Mouse (Mus musculus) liver, embryonic 12.5 days (tissue): ENCODE measurements around the gene Esrra. TPM values are rescaled to one million over a fixed set of nuclear protein-coding genes. Genes with fewer than 3 reads are reported as not detected.

Source experiments
- ATAC-seq: fragments of 200-750 bp; cut with Nextera tagmentation; 2 replicates; pipeline ENCODE4 v1.8.0; 2017; ENCODE audit warnings: moderate number of reproducible peaks, mild to moderate bottlenecking, moderate library complexity
- H3K27ac ChIP-seq: fragments of 300-500 bp; sonication (generic); 2 replicates; pipeline ENCODE4 v1.5.1; 2016; ENCODE audit warnings: mild to moderate bottlenecking
- H3K27me3 ChIP-seq: fragments of 300-500 bp; sonication (generic); replicated peaks from 2 replicates; pipeline ENCODE4 v1.6.1; 2016; ENCODE audit warnings: mild to moderate bottlenecking, moderate library complexity
- H3K36me3 ChIP-seq: fragments of 300-500 bp; sonication (generic); 2 replicates; pipeline ENCODE4 v1.6.1; 2016; ENCODE audit warnings: mild to moderate bottlenecking, moderate library complexity
- H3K4me1 ChIP-seq: fragments of 300-500 bp; sonication (generic); 2 replicates; pipeline ENCODE4 v1.6.1; 2016
- H3K4me2 ChIP-seq: fragments of 300-500 bp; sonication (generic); 2 replicates; pipeline ENCODE4 v1.6.1; 2016; ENCODE audit warnings: mild to moderate bottlenecking, moderate library complexity
- H3K4me3 ChIP-seq: fragments of 300-500 bp; sonication (generic); 2 replicates; pipeline ENCODE4 v1.5.1; 2016; ENCODE audit warnings: mild to moderate bottlenecking, moderate library complexity
- H3K9ac ChIP-seq: fragments of 300-500 bp; sonication (generic); 2 replicates; pipeline ENCODE4 v1.6.1; 2016; ENCODE audit warnings: mild to moderate bottlenecking, moderate library complexity
- H3K9me3 ChIP-seq: fragments of 300-500 bp; sonication (generic); replicated peaks from 2 replicates; pipeline ENCODE4 v1.6.1; 2016; ENCODE audit warnings: mild to moderate bottlenecking, moderate library complexity
- WGBS: fragments of 180-500 bp; shearing (Covaris S2); methylation state at CpG from one replicate; pipeline ENCODE4 v1.1.7; 2016; ENCODE audit not compliant: insufficient replicate concordance; 5-methylcytosine and 5-hydroxymethylcytosine counted together
- microRNA-seq: library from miRNA; unstranded; fragments of <30 nt; microRNA quantifications from one replicate; pipeline ENCODE4, GENCODE M21; 2017
- polyA plus RNA-seq: library from polyadenylated mRNA; unstranded; fragments of >200 nt; fragmentation: Nextera tagmentation; extraction: Ambion mirVana; gene quantifications from 2 replicates; pipeline ENCODE4 v1.2.1, GENCODE M21; 2016

Gene Esrra
- polyA plus RNA-seq, 1 experiment from 2014 or later: 6.5 TPM

DNA sequence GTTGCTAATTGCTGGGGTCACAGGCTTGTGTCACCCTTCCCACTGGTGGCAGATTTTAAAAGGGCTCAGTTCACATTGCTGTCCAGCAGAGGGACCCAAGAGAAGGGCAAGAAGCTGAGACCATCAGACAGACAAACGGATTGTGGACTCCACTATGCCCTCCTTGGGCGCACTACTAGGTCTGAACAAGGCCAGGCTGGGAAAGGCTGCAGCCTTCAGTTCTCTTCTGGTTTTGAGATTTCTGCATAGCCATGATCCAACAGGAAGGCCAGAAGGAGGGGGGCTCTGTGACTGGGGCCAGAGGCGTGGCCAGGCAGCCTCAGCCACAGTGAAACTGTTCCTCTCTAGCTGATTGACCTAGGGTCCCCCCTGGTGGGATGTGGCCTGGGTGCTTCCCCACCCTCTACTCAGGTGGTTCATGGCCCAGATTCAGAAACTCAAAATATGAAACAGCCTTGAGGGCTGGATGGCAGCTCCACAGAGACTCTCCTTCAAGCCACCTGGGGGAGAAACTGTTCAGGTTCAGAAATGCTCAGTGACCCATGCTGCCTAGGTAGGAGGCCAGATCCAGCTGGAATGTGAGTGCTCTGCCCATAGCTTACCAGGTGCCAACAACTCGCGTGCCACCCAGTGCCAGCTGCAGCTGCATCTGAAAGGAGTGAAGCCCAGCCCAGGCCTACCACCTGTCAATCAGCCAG, 49.9 kb downstream of the Esrra start:
- no peak overlapping the region for H3K27ac ChIP-seq

DNA sequence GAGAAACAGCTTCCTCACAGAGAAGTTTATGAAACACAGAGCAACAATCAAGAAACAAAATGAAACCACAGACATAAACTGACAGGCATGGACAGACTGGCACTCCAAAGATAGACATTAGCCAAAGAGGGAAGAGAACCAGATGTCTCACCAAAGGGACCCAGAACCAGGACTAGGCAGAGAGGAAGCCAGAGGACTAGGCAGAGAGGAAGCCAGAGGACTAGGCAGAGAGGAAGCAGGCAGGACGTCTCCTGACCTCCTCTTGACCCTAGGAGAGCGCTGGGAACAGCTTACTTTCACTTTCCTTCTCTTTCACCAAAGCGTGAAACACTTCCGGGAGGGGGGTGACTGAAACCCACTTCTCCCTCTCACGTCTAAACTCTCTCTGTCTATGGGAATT, 52.3 kb downstream of the Esrra start:
- Histone ChIP-seq H3K36me3 (no peaks in the 10 kb centered on the region), H3K4me1 (peaks cover 30% of the 10 kb centered on the region), H3K27me3 (no peaks in the 10 kb centered on the region), H3K4me2 (peak overlapping the region; percentile 79), H3K27ac (peak overlapping the region; percentile 67), H3K9ac (peak overlapping the region; percentile 74), H3K4me3 (peak overlapping the region; percentile 60), H3K9me3 (no peaks in the 10 kb centered on the region)
- WGBS: under 1% methylated on average over 5 of the region's 5 CpGs
- peak; percentile 63 for ATAC-seq

More for the DNA sequence above, 49.9 kb downstream of the Esrra start:
- Histone ChIP-seq H3K4me1 (peaks cover 30% of the 10 kb centered on the region), H3K9ac (no peak overlapping the region; the same call in 1 of the 2 replicates), H3K27me3 (no peaks in the 10 kb centered on the region), H3K4me3 (no peak overlapping the region), H3K36me3 (no peaks in the 10 kb centered on the region), H3K4me2 (peak overlapping the region; percentile 34), H3K9me3 (no peaks in the 10 kb centered on the region)
- 54% methylated on average over 5 of the region's 5 CpGs for WGBS
- ATAC-seq: peak; percentile 47; the same call in 1 of the 2 replicates

DNA sequence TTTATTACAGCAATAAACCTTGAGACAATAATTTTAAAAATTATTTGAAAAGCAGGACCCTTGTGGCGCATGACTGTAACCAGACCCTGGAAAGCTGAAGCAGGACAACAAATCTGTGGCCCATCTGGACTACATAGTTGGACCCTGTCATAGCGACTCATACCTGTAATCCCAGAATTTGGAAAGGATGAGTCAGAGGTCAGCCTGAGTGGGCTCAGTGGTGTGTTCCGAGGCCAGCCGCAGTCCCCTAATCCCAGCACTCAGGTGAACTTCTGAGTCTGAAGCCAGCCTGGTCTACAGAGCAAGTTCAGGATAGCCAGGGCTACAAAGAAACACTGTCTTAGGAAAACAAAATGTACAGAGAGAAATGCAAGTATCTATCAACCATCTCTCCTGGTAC, 60.2 kb downstream of the Esrra start:
- peaks cover 22% of the 10 kb centered on the region for H3K4me1 ChIP-seq
- no peak overlapping the region for H3K4me3 ChIP-seq
- H3K27me3 ChIP-seq: no peaks in the 10 kb centered on the region
- H3K4me2 ChIP-seq: no peak overlapping the region
- H3K36me3 ChIP-seq: no peaks in the 10 kb centered on the region
- H3K9ac ChIP-seq: no peak overlapping the region
- no peaks in the 10 kb centered on the region for H3K9me3 ChIP-seq
- 79% methylated on average over 4 of the region's 4 CpGs for WGBS
- ATAC-seq: no peak
- no peak overlapping the region for H3K27ac ChIP-seq

Small RNAs within 50 kb of the gene (microRNA-seq; reads per million reads assigned to microRNA genes)
- gene Mir6990: 1.1 reads per million

Other genes starting within 250 kb of the Esrra start
- 8.5 and 8.7 TPM in 2 replicates for gene Rps6ka4, start 81.2 kb downstream of the Esrra start, polyA plus RNA-seq
- 2.8 and 3.3 TPM in 2 replicates for gene Ccdc88b, start 63.6 kb downstream of the Esrra start, polyA plus RNA-seq
- 115 TPM in 2 replicates for gene Trmt112, start 12.1 kb downstream of the Esrra start, polyA plus RNA-seq
- gene Prdx5, start 11.7 kb downstream of the Esrra start, polyA plus RNA-seq: 94.2 and 101 TPM in 2 replicates
- gene Catsperz, start 3.6 kb upstream of the Esrra start, polyA plus RNA-seq: 0.80 and 0.93 TPM in 2 replicates
- 0.05 TPM in 1 of 2 replicates, not detected in the other for gene Kcnk4, start 12.7 kb upstream of the Esrra start, polyA plus RNA-seq
- gene Bad, start 20.0 kb upstream of the Esrra start, polyA plus RNA-seq: 36.4 and 37.6 TPM in 2 replicates
- gene Gpr137, start 20.7 kb upstream of the Esrra start, polyA plus RNA-seq: 8.8 and 9.9 TPM in 2 replicates
- 153 and 155 TPM in 2 replicates for gene Ppp1r14b, start 53.2 kb upstream of the Esrra start, polyA plus RNA-seq
- gene Plcb3, start 54.7 kb upstream of the Esrra start, polyA plus RNA-seq: 13.6 and 14.4 TPM in 2 replicates
- gene Fkbp2, start 58.7 kb upstream of the Esrra start, polyA plus RNA-seq: 91.7 and 92.0 TPM in 2 replicates
- 23.2 and 23.3 TPM in 2 replicates for gene Vegfb, start 65.8 kb upstream of the Esrra start, polyA plus RNA-seq
- gene Dnajc4, start 70.8 kb upstream of the Esrra start, polyA plus RNA-seq: 12.1 and 12.7 TPM in 2 replicates
- 10.0 and 11.9 TPM in 2 replicates for gene Nudt22, start 74.3 kb upstream of the Esrra start, polyA plus RNA-seq
- 2.2 and 2.5 TPM in 2 replicates for gene Trpt1, start 74.3 kb upstream of the Esrra start, polyA plus RNA-seq
- 135 and 147 TPM in 2 replicates for gene Fermt3, start 97.7 kb upstream of the Esrra start, polyA plus RNA-seq
- gene Stip1, start 118.2 kb upstream of the Esrra start, polyA plus RNA-seq: 218 and 230 TPM in 2 replicates
- 6.4 and 7.6 TPM in 2 replicates for gene Macrod1, start 135.0 kb upstream of the Esrra start, polyA plus RNA-seq
- 0.23 TPM in 2 replicates for gene Flrt1, start 183.9 kb upstream of the Esrra start, polyA plus RNA-seq